Mouse (Mus musculus): Measurements from ENCODE around the gene Mrc2. TPM values are rescaled to one million over a fixed set of nuclear protein-coding genes. Genes with fewer than 3 reads are reported as not detected.

Mrc2 gene
- total RNA-seq, 2 experiments from 2014 or later, result 20.9 to 23.4 TPM

DNA sequence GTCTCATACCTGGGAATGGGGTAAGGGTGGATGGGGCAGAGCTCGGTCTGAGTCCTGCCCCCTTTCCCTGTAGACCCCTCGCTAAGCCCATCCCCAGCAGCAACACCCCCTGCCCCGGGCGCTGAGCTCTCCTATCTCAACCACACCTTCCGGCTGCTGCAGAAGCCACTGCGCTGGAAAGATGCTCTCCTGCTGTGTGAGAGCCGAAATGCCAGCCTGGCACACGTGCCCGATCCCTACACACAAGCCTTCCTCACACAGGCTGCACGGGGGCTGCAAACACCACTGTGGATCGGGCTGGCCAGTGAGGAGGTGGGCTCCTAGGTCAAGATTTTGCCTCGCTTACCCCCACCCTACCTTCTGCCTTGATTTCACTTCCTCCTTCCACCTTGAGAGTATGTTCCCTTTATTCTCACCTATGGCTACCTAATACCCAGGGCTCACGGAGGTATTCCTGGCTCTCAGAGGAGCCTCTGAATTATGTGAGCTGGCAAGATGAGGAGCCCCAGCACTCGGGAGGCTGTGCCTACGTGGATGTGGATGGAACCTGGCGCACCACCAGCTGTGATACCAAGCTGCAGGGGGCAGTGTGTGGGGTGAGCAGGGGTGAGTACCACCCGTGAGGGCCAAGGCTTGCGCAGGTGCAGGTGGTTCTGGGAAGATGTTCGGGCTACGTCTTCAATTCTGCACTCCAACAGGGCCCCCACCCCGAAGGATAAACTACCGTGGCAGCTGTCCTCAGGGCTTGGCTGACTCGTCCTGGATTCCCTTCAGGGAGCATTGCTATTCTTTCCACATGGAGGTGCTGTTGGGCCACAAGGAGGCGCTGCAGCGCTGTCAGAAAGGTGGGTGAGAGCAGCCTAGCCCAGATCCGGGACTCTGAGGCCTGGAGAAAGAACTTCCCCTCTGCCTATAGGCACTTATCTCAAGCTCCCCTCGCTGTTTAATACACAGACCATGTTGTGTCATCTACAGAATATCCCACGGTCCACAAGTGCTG lies 55.0 kb downstream of the Mrc2 start:
- peak; percentile 51 for DNase-seq (ENCODE audit: low spot score)
- intact Hi-C loops (cut with DNase I), result loop anchor here (1.0 to 5.0 kb wide), 4 partner anchors 80 to 564 kb away; no protein-coding TSS in a partner anchor

DNA sequence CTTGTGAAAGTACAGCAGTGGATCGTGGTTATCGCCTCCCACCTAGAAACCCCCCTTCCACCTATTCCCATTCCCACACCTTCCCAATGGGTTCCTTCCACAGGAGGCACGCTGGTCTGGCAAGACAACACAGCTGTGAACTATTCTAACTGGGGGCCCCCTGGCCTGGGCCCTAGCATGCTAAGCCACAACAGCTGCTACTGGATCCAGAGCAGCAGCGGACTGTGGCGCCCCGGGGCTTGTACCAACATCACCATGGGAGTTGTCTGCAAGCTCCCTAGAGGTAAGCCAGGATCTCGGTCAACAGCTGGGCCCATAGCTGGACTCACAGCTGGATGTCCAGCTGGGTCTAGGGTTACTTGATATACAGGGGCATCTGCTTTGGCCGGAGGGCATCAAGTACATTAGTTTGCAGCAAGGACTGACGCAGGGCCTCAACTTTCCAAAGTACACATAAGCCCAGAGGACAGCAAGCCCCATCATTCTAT lies 56.1 kb downstream of the Mrc2 start:
- intact Hi-C loops (cut with DNase I), result loop anchor here (5.0 kb wide), 3 partner anchors 81 to 509 kb away; no protein-coding TSS in a partner anchor
- no peak for DNase-seq (ENCODE audit: low spot score)

DNA sequence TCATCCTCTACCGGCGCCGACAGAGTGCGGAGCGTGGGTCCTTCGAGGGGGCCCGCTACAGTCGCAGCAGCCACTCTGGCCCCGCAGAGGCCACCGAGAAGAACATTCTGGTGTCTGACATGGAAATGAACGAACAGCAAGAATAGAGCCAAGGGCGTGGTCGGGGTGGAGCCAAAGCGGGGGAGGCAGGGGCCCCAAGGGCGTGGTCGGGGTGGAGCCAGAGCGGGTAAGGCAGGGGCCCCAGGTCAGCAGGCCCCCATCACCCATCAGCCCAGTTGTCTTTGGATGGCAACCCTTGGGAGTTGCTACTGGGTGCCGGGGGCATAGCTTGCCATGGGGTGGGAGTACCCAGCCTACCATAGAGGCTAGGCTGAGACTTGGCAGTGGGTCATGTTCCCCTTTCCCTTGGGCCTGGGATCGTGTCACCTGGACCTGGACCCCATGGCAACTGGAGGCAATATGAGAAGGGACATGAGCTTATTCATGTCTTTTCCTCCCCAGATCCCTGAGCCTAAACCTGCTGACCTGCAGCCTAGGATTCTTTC lies 57.4 kb downstream of the Mrc2 start:
- intact Hi-C loops (cut with DNase I), result loop anchor here (5.0 kb wide), 3 partner anchors 83 to 507 kb away; no protein-coding TSS in a partner anchor
- DNase-seq (ENCODE audit: low spot score), result no peak

DNA sequence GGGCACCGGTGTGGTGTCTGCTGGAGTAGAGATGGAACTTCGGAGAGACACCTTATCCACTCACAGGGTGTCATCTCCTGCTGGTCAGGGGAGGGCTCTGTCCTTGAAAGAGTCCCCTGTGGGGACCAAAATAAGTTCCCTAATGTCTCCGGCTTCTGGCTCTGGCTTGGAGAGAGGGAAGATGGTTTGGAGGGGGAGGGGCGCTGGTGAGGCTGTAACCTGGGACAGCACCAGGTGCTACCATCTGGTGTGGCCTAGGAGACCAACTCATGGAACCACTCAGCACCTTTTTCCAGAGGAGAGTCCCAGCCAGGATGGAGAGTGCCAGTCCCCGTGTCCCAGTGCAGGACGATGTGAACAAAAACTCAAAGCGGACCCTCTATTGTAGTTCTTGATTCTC lies 58.2 kb downstream of the Mrc2 start:
- no peak for DNase-seq (ENCODE audit: low spot score)
- intact Hi-C loops (cut with DNase I), result no loop called here

DNA sequence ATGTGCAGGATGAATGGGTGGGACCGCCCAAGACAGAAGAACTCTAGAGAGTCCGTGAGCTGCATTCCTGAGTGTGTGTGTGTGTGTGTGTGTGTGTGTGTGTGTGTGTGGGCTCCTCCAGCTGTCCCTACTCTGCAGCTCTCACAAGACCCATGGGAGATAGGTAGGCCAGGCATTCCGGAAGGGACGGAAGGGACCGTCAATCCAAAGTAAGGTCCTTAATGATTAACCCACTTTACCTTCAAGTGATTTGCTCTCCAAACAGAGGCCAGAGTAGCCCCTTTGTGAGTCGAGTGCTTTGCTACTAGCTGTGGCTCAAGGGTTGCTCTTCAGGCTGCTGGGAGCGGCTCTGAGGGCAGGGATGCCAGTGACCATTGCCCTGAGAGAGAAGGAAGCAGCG lies 59.7 kb downstream of the Mrc2 start:
- intact Hi-C loops (cut with DNase I), result no loop called here
- no peak for DNase-seq (ENCODE audit: low spot score)

DNA sequence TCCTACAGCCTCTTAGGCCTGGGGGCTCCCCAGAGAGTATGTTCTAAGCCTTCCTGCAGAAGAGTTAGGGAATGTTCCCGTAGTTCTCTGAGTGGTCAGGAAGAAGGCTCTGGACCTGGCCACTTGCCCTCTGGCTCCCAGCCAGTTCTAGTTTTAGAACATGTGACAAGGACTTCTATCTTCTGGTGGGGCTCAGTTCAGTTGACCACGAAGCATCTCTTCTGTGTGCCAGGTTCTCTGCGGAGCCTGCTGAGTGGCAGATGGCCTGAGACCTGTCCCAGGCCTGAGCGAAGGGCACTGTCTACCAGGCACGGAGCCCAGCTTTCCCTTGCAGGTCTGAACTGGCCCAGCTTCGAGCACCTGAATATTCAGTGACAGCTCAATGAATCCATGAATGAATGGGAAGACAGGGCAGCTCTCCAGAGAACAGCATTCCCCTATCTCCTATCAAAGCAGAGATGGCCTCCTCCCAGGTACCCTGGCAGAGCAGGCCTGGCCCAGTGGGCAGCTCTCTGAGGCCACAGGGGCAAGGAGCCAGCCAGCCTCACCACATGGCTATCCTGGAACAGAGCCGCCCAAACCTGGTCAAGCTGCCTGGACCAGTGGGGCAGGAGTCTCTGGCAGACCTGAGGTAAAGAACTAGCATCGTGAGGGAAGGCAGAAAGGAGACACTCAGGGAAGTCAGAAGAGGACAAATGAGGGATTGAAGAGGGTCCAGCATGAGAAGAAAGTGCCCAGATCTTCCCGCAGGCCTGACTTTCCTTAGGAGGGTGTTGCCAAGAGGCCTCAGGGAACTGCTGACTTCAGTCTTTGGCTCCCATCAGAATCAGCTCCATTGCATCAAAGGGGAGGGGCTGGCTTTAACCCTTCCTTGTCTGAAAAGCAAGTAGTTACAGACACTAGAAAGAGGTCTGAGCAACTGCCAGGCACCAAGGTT lies 60.8 kb downstream of the Mrc2 start:
- intact Hi-C loops (cut with DNase I), result no loop called here
- DNase-seq (ENCODE audit: low spot score), result peak; percentile 81

DNA sequence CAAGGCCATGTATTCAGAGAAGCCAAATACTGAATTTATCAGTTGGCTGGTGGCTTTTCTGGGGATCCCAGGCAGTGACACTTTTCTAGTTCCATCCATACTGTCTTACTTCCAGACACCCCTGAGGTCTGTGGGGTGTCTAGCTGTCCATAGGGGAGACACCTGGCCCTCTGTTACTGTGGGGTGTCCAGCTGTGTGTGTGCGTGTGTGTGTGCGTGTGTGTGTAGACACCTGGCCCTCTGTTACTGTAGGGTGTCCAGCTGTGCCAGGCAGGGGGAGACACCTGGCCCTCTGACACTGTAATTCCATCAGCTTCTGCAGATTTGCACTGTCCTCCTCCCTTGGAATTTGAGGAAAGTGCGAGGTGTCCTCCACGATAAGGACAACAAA lies 61.4 kb downstream of the Mrc2 start:
- intact Hi-C loops (cut with DNase I), result no loop called here
- DNase-seq (ENCODE audit: low spot score), result no peak

DNA sequence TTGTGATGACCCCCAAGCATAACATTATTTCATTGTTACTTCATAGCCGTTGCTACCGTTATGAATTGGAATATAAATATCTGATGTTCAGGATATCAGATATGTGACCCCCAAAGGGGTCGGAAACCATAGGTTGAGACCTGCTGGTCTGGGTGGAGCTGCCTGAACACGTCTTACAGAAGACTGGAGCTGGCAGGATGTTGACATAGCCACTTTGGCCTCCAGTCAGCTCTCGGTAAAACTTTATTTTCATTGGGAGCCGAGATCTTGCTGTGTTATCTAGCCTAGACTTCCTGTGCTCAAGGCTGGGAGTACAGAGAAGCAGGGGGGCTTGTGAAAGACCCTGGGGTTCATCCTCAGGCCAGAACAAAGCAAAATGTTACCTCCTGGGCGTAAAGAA lies 63.9 kb downstream of the Mrc2 start:
- no peak for DNase-seq (ENCODE audit: low spot score)
- intact Hi-C loops (cut with DNase I), result no loop called here

DNA sequence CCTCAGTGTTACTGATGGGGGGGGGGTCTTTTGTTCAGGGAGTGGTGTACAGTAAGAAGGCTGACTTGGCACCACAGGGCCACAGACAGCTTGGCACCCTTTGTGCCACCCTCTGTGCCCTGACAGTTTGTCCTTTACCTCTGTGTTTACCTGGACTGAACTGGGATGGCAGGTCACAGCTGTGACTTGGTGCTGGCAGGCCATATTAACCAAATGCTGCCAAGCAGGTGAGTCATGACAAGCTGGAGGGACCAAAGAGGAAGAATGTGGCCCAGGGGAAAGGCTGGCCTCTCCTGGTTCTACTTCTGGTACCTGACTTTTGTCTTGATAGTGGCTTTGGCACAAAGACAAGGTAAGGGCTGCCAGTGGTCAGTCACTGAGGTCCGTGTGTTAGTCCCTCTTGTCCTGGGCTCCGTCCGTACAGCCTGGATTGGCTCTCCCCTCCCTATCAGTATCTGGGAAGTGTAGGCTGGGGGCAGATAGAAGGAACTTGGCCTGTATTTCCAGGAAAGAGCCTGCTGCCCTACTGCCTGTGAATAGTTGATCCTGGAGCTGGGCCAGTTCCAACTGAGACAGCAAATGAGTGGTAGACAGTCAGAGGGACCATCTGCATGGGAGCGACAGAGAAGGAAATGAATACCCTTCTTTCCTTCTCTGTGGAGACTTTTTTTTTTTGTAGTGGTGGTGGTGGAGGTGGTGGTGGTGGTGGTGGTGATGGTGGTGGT lies 69.8 kb downstream of the Mrc2 start:
- DNase-seq (ENCODE audit: low spot score), result no peak
- intact Hi-C loops (cut with DNase I), result loop anchor here (5.0 kb wide), 4 partner anchors 145 to 550 kb away; no protein-coding TSS in a partner anchor

GRCm38 (mm10) chr11:105362946-105363597 lies 70.6 kb downstream of the Mrc2 start:
- DNase-seq (ENCODE audit: low spot score), result peak; percentile 70
- intact Hi-C loops (cut with DNase I), result loop anchor here (1.0 to 5.0 kb wide), 5 partner anchors 144 to 549 kb away; no protein-coding TSS in a partner anchor

DNA sequence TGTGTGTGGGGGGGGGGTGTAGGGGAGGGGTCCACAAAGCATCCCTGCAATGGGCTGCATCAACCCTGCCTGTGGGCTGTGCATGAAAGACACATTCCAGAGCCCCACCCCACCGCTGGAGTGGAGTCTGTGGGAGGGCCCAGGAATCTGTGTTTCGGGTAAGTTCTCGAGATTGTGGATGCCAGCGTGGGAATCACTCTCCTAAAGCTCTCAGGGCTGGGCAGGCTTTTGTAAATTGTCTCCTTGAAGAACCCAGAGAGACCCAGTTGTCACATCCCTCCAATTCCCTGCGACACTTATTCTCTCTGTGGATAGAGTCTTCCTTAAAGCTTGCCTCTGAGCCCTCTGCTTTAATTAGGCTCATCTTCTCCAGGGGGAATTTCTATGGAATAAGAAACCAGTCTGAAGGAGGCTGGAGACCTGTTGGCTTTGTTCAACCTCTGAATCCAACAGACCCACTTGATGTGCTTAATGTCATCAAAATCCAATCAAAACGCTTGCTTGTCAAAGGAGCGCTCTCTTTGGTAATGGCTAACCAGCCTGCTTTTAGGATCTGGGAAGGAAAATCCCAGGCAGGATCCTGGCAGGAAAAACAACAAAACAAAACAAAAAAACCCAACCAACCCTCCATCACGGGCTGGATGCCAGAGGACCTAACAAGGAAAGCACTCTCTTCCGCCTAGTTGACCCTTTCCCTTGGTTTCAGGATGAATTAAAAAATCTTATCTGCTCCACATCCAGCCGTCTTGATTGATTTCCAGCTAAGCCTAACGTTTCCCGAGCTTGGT lies 71.3 kb downstream of the Mrc2 start:
- DNase-seq (ENCODE audit: low spot score), result no peak
- intact Hi-C loops (cut with DNase I), result loop anchor here (1.0 to 5.0 kb wide), 5 partner anchors 144 to 549 kb away; no protein-coding TSS in a partner anchor

DNA sequence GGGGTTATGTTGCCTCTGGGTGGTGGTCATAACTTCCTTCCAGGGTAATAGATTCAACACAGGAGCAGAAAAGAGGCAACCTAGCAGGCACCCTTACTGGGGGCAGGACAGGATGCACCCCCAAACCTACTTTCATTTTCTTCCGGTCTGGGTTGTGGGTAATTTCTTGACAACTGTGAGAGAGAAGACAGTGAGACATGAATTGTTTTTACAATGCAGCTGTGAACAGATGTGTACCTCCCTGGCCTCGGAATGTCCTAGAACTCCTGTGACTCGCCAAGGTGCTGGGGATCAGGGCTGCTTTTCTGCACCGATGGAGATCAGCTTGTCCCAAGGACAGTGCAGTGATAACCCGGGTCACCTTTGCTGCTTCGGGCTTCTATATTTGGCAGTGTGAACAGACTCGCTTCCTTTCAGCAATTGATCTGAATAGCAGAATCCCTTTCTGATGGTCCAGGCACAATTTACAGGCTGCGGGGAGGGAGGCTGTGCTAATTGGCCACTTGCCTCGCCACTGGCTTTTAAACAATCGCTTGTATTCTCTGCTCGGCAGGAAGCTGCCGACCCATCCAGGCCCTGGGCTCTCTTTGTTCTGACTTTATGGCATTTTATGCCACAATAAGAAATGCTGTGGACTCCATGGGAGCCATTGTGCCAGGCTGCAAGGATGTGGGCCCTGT lies 72.1 kb downstream of the Mrc2 start:
- DNase-seq (ENCODE audit: low spot score), result peak; percentile 35
- intact Hi-C loops (cut with DNase I), result loop anchor here (5.0 kb wide), 4 partner anchors 143 to 548 kb away; no protein-coding TSS in a partner anchor

DNA sequence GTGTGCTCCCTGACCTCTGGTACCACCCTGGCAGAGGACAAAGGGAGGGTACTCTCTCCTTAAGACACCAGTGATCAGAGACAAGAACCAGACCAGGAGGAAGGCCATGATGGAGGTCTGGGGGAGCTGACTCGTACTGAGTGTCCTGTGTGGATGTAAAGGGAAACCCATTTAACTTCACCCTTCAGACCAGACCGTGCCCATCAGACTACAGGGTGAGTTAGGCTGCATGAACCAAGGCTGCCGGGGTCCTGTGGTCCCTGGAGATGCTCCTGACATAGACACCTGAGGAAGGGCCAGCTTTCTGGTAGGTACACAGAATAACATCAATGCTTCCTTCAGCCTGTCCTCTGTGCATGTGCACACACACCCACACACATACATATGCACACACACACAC lies 73.2 kb downstream of the Mrc2 start:
- DNase-seq (ENCODE audit: low spot score), result no peak
- intact Hi-C loops (cut with DNase I), result no loop called here

DNA sequence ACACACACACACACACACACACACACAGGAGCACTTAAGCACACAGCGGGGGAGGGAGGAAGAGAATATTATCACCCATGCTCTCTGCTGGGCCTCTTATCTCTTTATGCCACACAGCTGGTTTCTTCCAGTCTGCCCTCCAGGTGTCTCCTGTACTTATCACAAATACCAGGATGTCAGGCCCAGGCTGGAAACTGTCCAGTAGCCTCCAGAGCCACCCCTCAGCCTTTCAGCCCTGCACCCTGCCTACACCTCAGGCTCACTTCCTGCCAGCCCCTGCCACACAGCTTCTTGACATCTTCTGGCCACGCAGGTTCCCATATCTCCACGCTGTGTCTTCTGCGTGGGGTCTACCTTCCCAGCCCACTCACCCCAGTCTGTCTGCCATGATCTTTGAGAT lies 73.6 kb downstream of the Mrc2 start:
- intact Hi-C loops (cut with DNase I), result no loop called here
- no peak for DNase-seq (ENCODE audit: low spot score)

- DNase-seq (ENCODE audit: low spot score), result no peak
- intact Hi-C loops (cut with DNase I), result no loop called here
These were observed 74.7 kb downstream of the Mrc2 start for GRCm38 (mm10) chr11:105367163-105367562.

GRCm38 (mm10) chr11:105368833-105369232 lies 76.4 kb downstream of the Mrc2 start:
- no peak for DNase-seq (ENCODE audit: low spot score)
- intact Hi-C loops (cut with DNase I), result no loop called here
